Mouse (Mus musculus) ES-E14 (cell line): Measurements from ENCODE around the gene Eif4g1. TPM values are rescaled to one million over a fixed set of nuclear protein-coding genes. Genes with fewer than 3 reads are reported as not detected.
A peak's percentile ranks its signal among the peaks of the same experiment; 100 is the strongest.
"Not testable (repeated sequence)": the region's sequence is repeated elsewhere in the genome, so short reads cannot be mapped to it uniquely, and the experiment has no call there.

ENCODE experiments used
- DNase-seq: peaks from one replicate; pipeline ENCODE4 v3.0.0-alpha.2; 2013; ENCODE audit warnings: low read depth, low spot score
- H3K27ac ChIP-seq: 2 replicates; pipeline ENCODE4 v1.5.1; 2012; ENCODE audit warnings: low read depth, mild to moderate bottlenecking, low read length, moderate library complexity, mixed read lengths; ENCODE audit not compliant: poor library complexity, insufficient read depth, severe bottlenecking
- H3K36me3 ChIP-seq: 2 replicates; pipeline ENCODE4 v1.6.1; 2012; ENCODE audit warnings: mild to moderate bottlenecking, low read length, moderate library complexity, mixed read lengths; ENCODE audit not compliant: control insufficient read depth, poor library complexity, insufficient read depth, severe bottlenecking
- H3K4me1 ChIP-seq, 2 experiments: fragments of 150-350 bp in 1 of 2; sonication (generic) in 1 of 2; 2 replicates each; pipeline ENCODE4 v1.6.1; 2012; ENCODE audit warnings: low read length in 2 of 2, mild to moderate bottlenecking in 1 of 2, mixed read lengths in 1 of 2; ENCODE audit not compliant: control insufficient read depth in 2 of 2, insufficient read depth in 2 of 2, poor library complexity in 1 of 2
- H3K4me3 ChIP-seq, 2 experiments: fragments of 150-350 bp in 1 of 2; sonication (generic) in 1 of 2; 2 replicates each; pipeline ENCODE4 v1.5.1; 2012; ENCODE audit warnings: low read length in 2 of 2, low read depth in 1 of 2, mild to moderate bottlenecking in 1 of 2, mixed read lengths in 1 of 2; ENCODE audit not compliant: insufficient read depth in 1 of 2, poor library complexity in 1 of 2, severe bottlenecking in 1 of 2
- H3K9ac ChIP-seq: 2 replicates; pipeline ENCODE4 v1.6.1; 2012; ENCODE audit warnings: low read depth, mild to moderate bottlenecking, low read length, mixed read lengths; ENCODE audit not compliant: poor library complexity, insufficient read depth, severe bottlenecking
- H3K9me3 ChIP-seq: fragments of 150-350 bp; sonication (generic); 2 replicates; pipeline ENCODE4 v1.6.1; 2012; ENCODE audit warnings: low read depth, mild to moderate bottlenecking, low read length; ENCODE audit not compliant: control insufficient read depth, insufficient read depth
- CHD2 ChIP-seq: IDR thresholded peaks from 2 replicates; pipeline ENCODE4 v1.6.1; 2014; ENCODE audit warnings: mild to moderate bottlenecking, low read depth, low read length, inconsistent platforms
- HCFC1 ChIP-seq: IDR thresholded peaks from 2 replicates; pipeline ENCODE4 v1.6.1; 2012; ENCODE audit warnings: low read length, inconsistent platforms, borderline replicate concordance; ENCODE audit not compliant: insufficient read depth
- MAFK ChIP-seq: IDR thresholded peaks from 2 replicates; pipeline ENCODE4 v1.6.1; 2014; ENCODE audit warnings: mild to moderate bottlenecking, low read depth, low read length, inconsistent platforms; ENCODE audit not compliant: insufficient read depth
- ZC3H11A ChIP-seq: IDR thresholded peaks from 2 replicates; pipeline ENCODE4 v1.6.1; 2012; ENCODE audit warnings: low read depth, mild to moderate bottlenecking, inconsistent platforms, low read length, borderline replicate concordance
- ZNF384 ChIP-seq: IDR thresholded peaks from 2 replicates; pipeline ENCODE4 v1.6.1; 2012; ENCODE audit warnings: low read depth, low read length, inconsistent platforms
- in situ Hi-C, 2 experiments: fragments of 600-800 bp; cut with MboI; formaldehyde crosslinking; loops; one replicate each; pipeline ENCODE4 v1.15.1; 2025; ENCODE audit warnings: low sequenced_read_pairs in 2 of 2, inconsistent platforms in 1 of 2; ENCODE audit not compliant: unreplicated experiment in 2 of 2
- total RNA-seq: library from RNA; depleted of rRNA; stranded (reverse); fragments of 300-350 nt; gene quantifications from 2 replicates; pipeline ENCODE4 v1.2.3, GENCODE M21; 2012; rRNA removed

Gene Eif4g1
- 460 and 546 TPM in 2 replicates for total RNA-seq

GRCm38 (mm10) chr16:20668013-20668412 lies at the start of gene Eif4g1:
TSS of gene Eif4g1 (plus strand) at chr16:20668313.
- H3K27ac ChIP-seq, H3K4me3 ChIP-seq, H3K9me3 ChIP-seq, DNase-seq, H3K4me1 ChIP-seq, H3K9ac ChIP-seq, in situ Hi-C loops, H3K36me3 ChIP-seq: not testable (repeated sequence)

GRCm38 (mm10) chr16:20619541-20620398 lies 48.3 kb upstream of the Eif4g1 start:
- H3K9ac ChIP-seq, result peak overlapping the region; percentile 26; the same call in 1 of the 2 replicates
- TF ChIP-seq ZNF384 (no peak), MAFK (no peak), HCFC1 (no peak), ZC3H11A (no peak), CHD2 (no peak)
- in situ Hi-C loops, result no loop called here
- peaks cover 0 to 4% of the 10 kb centered on the region in 2 experiments; a peak in 1 of 4 replicates for H3K4me1 ChIP-seq
- no peak for DNase-seq
- peaks cover 3% of the 10 kb centered on the region; the same call in 1 of the 2 replicates for H3K36me3 ChIP-seq
- H3K9me3 ChIP-seq, result no peaks in the 10 kb centered on the region
- no peak overlapping the region for H3K27ac ChIP-seq
- peak overlapping the region; percentile 81 to 93 for H3K4me3 ChIP-seq

- Histone ChIP-seq H3K27ac (no peak overlapping the region), H3K36me3 (peaks cover 3% of the 10 kb centered on the region; the same call in 1 of the 2 replicates), H3K9ac (peak overlapping the region; percentile 26; the same call in 1 of the 2 replicates), H3K4me3 (peak overlapping the region; percentile 81 to 93), H3K9me3 (no peaks in the 10 kb centered on the region), H3K4me1 (peaks cover 0 to 4% of the 10 kb centered on the region in 2 experiments; a peak in 1 of 4 replicates)
- in situ Hi-C loops, result no loop called here
- DNase-seq, result no peak
- TF ChIP-seq ZNF384, result no peak
- TF ChIP-seq ZC3H11A, result no peak
- no peak for TF ChIP-seq CHD2
- no peak for TF ChIP-seq MAFK
- no peak for TF ChIP-seq HCFC1
Observed at GRCm38 (mm10) chr16:20620399-20620735, 47.7 kb upstream of the Eif4g1 start.

- Histone ChIP-seq H3K9me3 (no peaks in the 10 kb centered on the region), H3K27ac (no peak overlapping the region), H3K4me3 (peak overlapping the region; percentile 81 to 93), H3K4me1 (peaks cover 0 to 4% of the 10 kb centered on the region in 2 experiments; a peak in 1 of 4 replicates), H3K36me3 (peaks cover 3% of the 10 kb centered on the region; the same call in 1 of the 2 replicates), H3K9ac (peak overlapping the region; percentile 80)
- no peak for DNase-seq
- TF ChIP-seq ZC3H11A, result no peak
- TF ChIP-seq MAFK, result no peak
- TF ChIP-seq ZNF384, result no peak
- TF ChIP-seq CHD2, result no peak
- no peak for TF ChIP-seq HCFC1
- in situ Hi-C loops, result no loop called here
Observed at GRCm38 (mm10) chr16:20620751-20621190, 47.3 kb upstream of the Eif4g1 start.
